Mouse (Mus musculus): ENCODE results near the gene E2f7.

E2f7 gene

DNA sequence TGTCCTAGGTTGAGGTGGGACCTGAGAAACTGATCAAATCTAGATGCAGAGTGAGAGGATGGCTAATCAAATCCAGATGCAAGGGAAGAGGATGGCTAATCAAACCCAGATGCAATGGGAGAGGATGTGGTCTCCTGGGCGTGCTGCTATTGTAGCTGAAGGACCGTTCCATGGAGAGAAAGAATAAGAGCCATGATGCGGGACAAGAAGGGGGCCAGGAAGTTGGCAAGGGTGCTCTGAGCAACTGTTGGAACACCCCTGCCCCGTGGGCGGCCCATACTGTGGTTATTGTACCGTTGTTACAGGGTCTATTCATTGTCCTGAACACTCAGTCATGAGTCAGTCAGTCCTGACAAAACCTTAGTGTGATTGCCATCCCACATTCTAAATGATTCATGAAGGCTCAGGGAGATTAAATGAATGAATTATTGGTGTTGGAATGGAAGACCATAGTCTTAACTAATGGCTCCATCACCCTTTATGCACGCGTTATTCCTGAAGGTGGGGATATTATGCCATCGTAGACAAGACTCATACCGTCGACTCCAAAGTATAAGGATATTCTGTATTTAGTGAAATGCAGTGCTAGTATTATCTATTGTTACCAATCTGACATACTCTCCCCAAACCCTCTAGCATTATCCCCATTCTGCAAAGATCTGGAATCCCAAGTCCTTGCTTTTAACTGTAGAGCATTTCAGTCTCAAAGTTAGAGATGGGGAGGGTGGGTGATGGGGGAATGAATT lies 59.2 kb downstream of the E2f7 start:
- TF ChIP-seq GATA4 (IDR thresholded peaks at IDR 0.05; ENCODE audit: insufficient replicate concordance, low read length) = no peak

DNA sequence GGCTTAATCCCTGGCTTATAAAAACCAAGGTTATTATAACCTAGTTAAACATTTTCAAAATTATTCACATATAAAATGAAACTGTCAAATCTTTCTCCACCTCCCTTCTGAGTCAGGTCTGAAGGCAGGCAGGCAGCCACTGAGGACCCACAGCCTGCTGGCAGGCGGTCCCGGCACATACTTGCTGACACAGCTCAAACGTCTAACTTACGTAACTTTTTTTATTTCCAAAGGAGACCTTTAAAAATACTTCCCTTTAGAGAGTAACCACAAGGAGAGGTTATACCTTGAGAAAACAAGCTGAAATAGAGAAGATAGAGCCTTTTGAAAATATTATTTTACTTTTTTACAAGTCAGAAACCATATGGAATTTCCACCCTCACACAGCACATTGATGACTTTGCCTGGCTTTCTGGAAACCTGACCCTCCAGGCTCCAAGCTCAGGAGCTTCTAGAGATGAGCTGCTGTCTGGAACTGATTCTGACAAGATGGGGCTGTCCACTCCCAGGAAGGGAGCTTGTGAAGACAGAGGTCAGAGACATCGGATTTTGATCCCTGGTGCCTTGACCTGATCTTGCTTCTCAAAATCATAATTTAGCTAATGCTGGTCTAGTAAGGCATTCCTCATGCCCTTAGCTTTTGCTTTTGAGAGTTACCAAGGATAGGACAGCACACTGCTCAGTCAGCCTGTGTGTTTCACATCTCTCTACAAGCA lies 59.9 kb downstream of the E2f7 start:
- no peak for TF ChIP-seq GATA4 (IDR thresholded peaks at IDR 0.05; ENCODE audit: insufficient replicate concordance, low read length)

DNA sequence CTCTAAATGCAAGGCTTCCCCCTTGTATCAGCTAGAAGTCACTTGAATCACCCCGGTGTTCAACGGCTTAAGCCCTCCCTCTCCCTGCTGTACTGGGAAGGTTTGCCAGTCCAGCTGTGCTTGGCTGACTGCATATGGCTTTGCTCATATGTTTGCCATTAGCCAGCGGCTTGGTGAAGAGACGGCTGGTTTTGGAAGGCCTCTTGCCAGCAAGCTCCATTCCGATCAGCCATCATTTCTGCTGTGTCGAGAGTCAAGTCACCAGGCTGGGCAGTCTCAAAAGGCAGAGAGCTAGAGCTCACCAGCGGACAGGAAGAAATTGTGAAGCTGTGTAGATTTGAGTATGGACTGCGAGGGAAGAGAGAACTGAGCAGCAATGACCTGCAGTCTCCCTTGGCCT lies 61.2 kb downstream of the E2f7 start:
- TF ChIP-seq GATA4 (IDR thresholded peaks at IDR 0.05; ENCODE audit: insufficient replicate concordance, low read length) = no peak

DNA sequence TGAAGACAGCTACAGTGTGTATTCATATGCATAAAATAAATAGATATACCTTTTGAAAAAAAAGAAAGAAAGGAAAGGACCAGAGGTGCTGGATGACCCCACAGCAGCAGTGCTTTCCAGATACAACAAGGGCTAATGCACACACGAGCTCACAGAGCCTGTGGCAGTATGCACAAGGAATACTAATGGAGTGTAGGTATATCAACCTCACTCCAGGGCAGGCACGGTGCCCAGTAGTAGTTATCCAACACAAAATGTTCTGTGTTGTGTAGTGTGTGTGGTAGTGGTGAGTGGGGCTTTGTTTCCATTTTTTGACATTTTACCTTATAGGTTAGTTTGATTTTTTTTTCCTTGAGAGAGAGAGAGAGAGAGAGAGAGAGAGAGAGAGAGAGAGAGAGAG lies 65.3 kb downstream of the E2f7 start:
- no peak for TF ChIP-seq GATA4 (IDR thresholded peaks at IDR 0.05; ENCODE audit: insufficient replicate concordance, low read length)

DNA sequence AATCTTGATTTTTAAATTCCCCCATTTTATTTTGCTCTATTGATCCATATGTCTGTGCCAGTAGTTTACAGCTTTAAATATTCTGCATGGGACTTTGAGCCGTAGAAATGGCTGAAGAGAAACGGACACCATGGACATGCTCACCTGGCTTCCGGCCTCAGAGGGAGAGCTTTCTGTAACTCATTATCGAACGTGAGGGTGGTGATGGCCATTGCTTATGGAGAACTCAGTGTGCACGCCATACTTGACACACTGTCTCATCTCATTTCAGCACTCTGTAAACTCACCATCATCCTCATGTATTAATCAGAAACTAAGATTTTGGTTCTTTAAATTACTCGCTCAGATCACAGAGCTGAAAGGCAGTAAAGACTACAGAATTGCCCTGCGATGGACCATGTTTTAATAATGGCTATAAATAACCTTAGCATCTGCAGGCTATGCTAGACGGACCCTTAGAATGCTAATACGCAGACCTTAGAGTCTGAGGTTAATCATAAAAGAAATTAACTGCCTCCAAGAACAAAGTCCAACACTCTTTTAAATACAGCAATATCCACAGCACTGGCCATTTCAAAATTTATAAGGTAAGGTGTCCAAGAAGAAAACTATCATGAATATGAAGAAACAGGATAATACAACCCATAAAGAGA lies 66.1 kb downstream of the E2f7 start:
- no peak for TF ChIP-seq GATA4 (IDR thresholded peaks at IDR 0.05; ENCODE audit: insufficient replicate concordance, low read length)

DNA sequence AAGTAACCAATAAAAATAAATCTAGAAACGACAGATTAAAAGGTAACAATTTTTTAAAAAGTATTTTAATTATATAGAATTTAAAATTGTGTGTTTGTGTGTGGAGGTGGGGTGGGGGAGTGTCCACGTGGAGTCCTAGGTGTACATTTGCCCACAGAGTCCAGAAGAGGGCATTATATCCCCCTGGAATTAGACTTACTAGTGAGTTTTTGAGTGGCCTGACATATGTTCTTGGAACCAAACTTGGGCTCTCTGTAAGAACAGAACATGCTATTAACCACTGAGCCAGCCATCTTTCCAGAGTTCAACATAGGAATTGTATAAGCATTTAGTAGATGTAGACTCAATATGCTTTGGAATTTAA lies 66.6 kb downstream of the E2f7 start:
- TF ChIP-seq GATA4 (IDR thresholded peaks at IDR 0.05; ENCODE audit: insufficient replicate concordance, low read length) = no peak

DNA sequence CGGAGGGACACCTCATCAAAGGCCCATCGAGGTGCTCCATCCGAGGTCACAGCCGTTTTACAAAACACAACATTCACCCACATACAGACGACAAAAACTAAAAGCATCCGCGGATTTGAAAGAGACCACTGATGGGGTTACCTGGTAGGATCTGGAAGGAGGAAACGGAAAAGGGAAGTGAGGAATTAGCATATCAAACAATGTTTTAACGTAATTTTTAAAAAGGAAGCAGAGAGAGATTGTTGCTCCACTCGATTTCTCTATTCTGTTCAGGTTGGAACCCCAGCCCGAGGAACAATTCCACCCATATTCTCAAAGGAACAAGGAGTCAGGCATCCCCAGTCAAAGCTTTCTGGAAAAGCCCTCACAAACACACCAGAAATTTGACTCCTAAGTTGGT lies 75.9 kb downstream of the E2f7 start:
- TF ChIP-seq GATA4 (IDR thresholded peaks at IDR 0.05; ENCODE audit: insufficient replicate concordance, low read length) = no peak

DNA sequence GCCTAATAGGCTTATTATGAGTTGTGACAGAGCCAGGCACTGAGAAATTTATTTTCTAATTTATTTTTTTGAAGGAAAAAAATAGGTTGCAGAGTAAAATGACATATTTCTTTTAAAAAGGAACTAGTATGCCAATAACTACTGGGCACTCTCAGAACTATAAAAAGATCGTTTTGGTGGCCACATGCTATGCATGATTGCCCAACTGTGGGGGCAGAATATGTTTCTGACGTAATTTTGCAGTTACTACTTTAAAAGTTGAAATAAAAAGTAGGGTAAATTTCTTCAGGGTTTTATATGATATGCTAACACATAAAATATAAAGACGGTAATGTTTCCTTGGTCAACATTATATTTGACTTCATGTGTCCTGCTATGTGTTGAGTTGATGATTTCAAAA lies 76.5 kb downstream of the E2f7 start:
- TF ChIP-seq GATA4 (IDR thresholded peaks at IDR 0.05; ENCODE audit: insufficient replicate concordance, low read length) = no peak

DNA sequence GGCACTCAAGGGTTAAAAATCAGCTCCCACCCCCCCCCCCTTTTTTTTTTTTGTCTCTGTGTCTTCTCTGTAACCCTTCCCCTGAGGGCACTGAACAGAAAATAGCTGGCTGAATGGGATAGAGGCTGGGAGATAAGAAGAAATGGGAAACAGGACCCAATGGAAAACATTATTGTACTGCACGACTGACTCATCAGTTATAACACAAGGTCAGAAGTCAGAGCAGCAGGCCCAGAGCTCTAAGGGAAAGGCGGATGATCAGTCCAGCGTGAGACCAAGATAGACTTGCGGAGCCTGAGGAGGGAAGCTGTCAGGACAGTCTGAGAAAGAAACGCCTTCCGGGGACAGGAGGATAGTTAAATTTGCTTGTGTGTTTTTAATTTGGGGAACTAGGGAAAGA lies 87.1 kb downstream of the E2f7 start:
- TF ChIP-seq GATA4 (IDR thresholded peaks at IDR 0.05; ENCODE audit: insufficient replicate concordance, low read length) = peak; percentile 68

DNA sequence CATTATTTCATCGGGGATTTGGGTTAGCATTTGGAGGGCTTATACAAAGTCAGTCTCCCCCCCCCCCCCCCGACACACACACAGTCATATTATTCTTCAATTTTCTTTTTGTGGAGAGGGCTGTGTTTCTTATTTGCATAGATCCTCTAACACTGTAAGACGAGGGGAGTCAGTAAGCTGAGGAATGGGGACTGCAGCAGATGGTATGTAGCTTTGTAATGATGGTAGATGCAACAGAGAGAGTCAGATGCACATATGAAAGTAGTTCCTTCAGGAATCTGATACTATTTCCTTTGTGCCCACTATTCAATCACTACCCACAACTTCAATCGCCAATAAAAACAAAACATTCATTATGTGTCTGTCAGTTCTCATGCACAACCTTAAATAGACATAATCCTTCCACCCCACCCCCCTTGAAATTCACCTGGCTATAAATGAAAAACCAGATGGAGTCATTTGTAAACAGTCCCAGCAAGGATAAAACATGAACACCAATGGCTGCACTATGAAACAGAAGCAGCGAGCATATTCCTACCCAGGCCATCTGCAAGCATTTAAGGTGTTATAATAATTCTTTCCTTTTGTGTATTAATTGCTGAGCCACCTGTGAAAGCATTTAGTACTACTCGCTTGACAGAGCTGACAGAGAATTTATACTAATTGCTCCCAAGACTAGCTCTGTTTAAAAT lies 90.0 kb downstream of the E2f7 start:
- TF ChIP-seq GATA4 (IDR thresholded peaks at IDR 0.05; ENCODE audit: insufficient replicate concordance, low read length) = no peak

All from liver, adult (tissue).